Mouse (Mus musculus): ENCODE measurements around the gene Ncbp2. TPM values are rescaled to one million over a fixed set of nuclear protein-coding genes. Genes with fewer than 3 reads are reported as not detected.
"Not testable (repeated sequence)": the region's sequence is repeated elsewhere in the genome, so short reads cannot be mapped to it uniquely, and the experiment has no call there.

The Ncbp2 gene
- polyA plus RNA-seq, 1 experiment = 52.3 TPM

GRCm38 (mm10) chr16:31933751-31934549, 14.4 kb upstream of the Ncbp2 start, which contains the start of gene Pigz:
Gene Pigz (plus strand): TSS chr16:31933851.
- H3K4me3 ChIP-seq (ENCODE audit: insufficient read depth, low read length) = peak within 1 kb of the TSS; percentile 66
- H3K27ac ChIP-seq (ENCODE audit: insufficient read depth, low read depth, low read length) = peak within 1 kb of the TSS; percentile 19
- no peak for TF ChIP-seq POLR2A (IDR thresholded peaks at IDR 0.05; ENCODE audit: borderline replicate concordance, low read depth, low read length)
- no peak for TF ChIP-seq CTCF (IDR thresholded peaks at IDR 0.05; ENCODE audit: low read depth, low read length)
- H3K4me1 ChIP-seq (ENCODE audit: control insufficient read depth, insufficient read depth, low read length) = peaks cover 39% of the 10 kb centered on the region

- Histone ChIP-seq H3K4me3 (ENCODE audit: insufficient read depth, low read length) (no peak overlapping the region), H3K27ac (ENCODE audit: insufficient read depth, low read depth, low read length) (no peak overlapping the region), H3K4me1 (ENCODE audit: control insufficient read depth, insufficient read depth, low read length) (peaks cover 42% of the 10 kb centered on the region)
- no peak for TF ChIP-seq POLR2A (IDR thresholded peaks at IDR 0.05; ENCODE audit: borderline replicate concordance, low read depth, low read length)
Observed at GRCm38 (mm10) chr16:31934550-31935010, 13.7 kb upstream of the Ncbp2 start.

- TF ChIP-seq CTCF (IDR thresholded peaks at IDR 0.05; ENCODE audit: low read depth, low read length) = no peak
- H3K27ac ChIP-seq (ENCODE audit: insufficient read depth, low read depth, low read length) = peak overlapping the region; percentile 18; the same call in 1 of the 2 replicates
Observed at GRCm38 (mm10) chr16:31935091-31935979, 13.0 kb upstream of the Ncbp2 start.

GRCm38 (mm10) chr16:31936568-31936967, 11.7 kb upstream of the Ncbp2 start:
- Histone ChIP-seq H3K27ac (ENCODE audit: insufficient read depth, low read depth, low read length) (no peak overlapping the region), H3K4me1 (ENCODE audit: control insufficient read depth, insufficient read depth, low read length) (peaks cover 45% of the 10 kb centered on the region), H3K4me3 (ENCODE audit: insufficient read depth, low read length) (no peak overlapping the region)
- no peak for TF ChIP-seq CTCF (IDR thresholded peaks at IDR 0.05; ENCODE audit: low read depth, low read length)
- no peak for TF ChIP-seq POLR2A (IDR thresholded peaks at IDR 0.05; ENCODE audit: borderline replicate concordance, low read depth, low read length)

More at GRCm38 (mm10) chr16:31935091-31935979, 13.0 kb upstream of the Ncbp2 start:
- H3K4me1 ChIP-seq (ENCODE audit: control insufficient read depth, insufficient read depth, low read length) = peaks cover 45% of the 10 kb centered on the region
- H3K4me3 ChIP-seq (ENCODE audit: insufficient read depth, low read length) = peak overlapping the region; percentile 35

GRCm38 (mm10) chr16:31938856-31939255, 9.5 kb upstream of the Ncbp2 start:
- Histone ChIP-seq H3K4me1 (ENCODE audit: control insufficient read depth, insufficient read depth, low read length) (peaks cover 45% of the 10 kb centered on the region), H3K4me3 (ENCODE audit: insufficient read depth, low read length) (no peak overlapping the region), H3K27ac (ENCODE audit: insufficient read depth, low read depth, low read length) (peak overlapping the region; percentile 68)
- TF ChIP-seq POLR2A (IDR thresholded peaks at IDR 0.05; ENCODE audit: borderline replicate concordance, low read depth, low read length) (no peak), CTCF (IDR thresholded peaks at IDR 0.05; ENCODE audit: low read depth, low read length) (no peak)

- H3K27ac ChIP-seq (ENCODE audit: insufficient read depth, low read depth, low read length) = no peak overlapping the region
- no peak overlapping the region for H3K4me3 ChIP-seq (ENCODE audit: insufficient read depth, low read length)
- no peak for TF ChIP-seq CTCF (IDR thresholded peaks at IDR 0.05; ENCODE audit: low read depth, low read length)
- TF ChIP-seq POLR2A (IDR thresholded peaks at IDR 0.05; ENCODE audit: borderline replicate concordance, low read depth, low read length) = no peak
- H3K4me1 ChIP-seq (ENCODE audit: control insufficient read depth, insufficient read depth, low read length) = peaks cover 32% of the 10 kb centered on the region
Observed at GRCm38 (mm10) chr16:31940586-31940985, 7.7 kb upstream of the Ncbp2 start.

- TF ChIP-seq CTCF (IDR thresholded peaks at IDR 0.05; ENCODE audit: low read depth, low read length) = peak; percentile 56; the same call in 1 of the 2 replicates
- no peak for TF ChIP-seq POLR2A (IDR thresholded peaks at IDR 0.05; ENCODE audit: borderline replicate concordance, low read depth, low read length)
- H3K27ac ChIP-seq (ENCODE audit: insufficient read depth, low read depth, low read length) = no peak overlapping the region
- H3K4me3 ChIP-seq (ENCODE audit: insufficient read depth, low read length) = no peak overlapping the region
- H3K4me1 ChIP-seq (ENCODE audit: control insufficient read depth, insufficient read depth, low read length) = peaks cover 28% of the 10 kb centered on the region
Observed at GRCm38 (mm10) chr16:31943980-31944379, 4.3 kb upstream of the Ncbp2 start.

GRCm38 (mm10) chr16:31944698-31945255, 3.5 kb upstream of the Ncbp2 start:
- Histone ChIP-seq H3K27ac (ENCODE audit: insufficient read depth, low read depth, low read length) (no peak overlapping the region), H3K4me3 (ENCODE audit: insufficient read depth, low read length) (no peak overlapping the region), H3K4me1 (ENCODE audit: control insufficient read depth, insufficient read depth, low read length) (peaks cover 21% of the 10 kb centered on the region)
- no peak for TF ChIP-seq CTCF (IDR thresholded peaks at IDR 0.05; ENCODE audit: low read depth, low read length)
- TF ChIP-seq POLR2A (IDR thresholded peaks at IDR 0.05; ENCODE audit: borderline replicate concordance, low read depth, low read length) = no peak

- Histone ChIP-seq H3K4me3 (ENCODE audit: insufficient read depth, low read length) (no peak overlapping the region), H3K27ac (ENCODE audit: insufficient read depth, low read depth, low read length) (no peak overlapping the region), H3K4me1 (ENCODE audit: control insufficient read depth, insufficient read depth, low read length) (peaks cover 23% of the 10 kb centered on the region)
- TF ChIP-seq POLR2A (IDR thresholded peaks at IDR 0.05; ENCODE audit: borderline replicate concordance, low read depth, low read length) = no peak
- TF ChIP-seq CTCF (IDR thresholded peaks at IDR 0.05; ENCODE audit: low read depth, low read length) = no peak
Observed at GRCm38 (mm10) chr16:31945372-31945771, 2.9 kb upstream of the Ncbp2 start.

- H3K4me1 ChIP-seq (ENCODE audit: control insufficient read depth, insufficient read depth, low read length) = peaks cover 18% of the 10 kb centered on the region
- not testable (repeated sequence) for H3K4me3 ChIP-seq (ENCODE audit: insufficient read depth, low read length); H3K27ac ChIP-seq (ENCODE audit: insufficient read depth, low read depth, low read length)
Observed at GRCm38 (mm10) chr16:31945986-31946385, 2.3 kb upstream of the Ncbp2 start.

Measured in bone marrow macrophage, adult 2 months (primary cell).